Mouse (Mus musculus) cerebellum, adult 18-20 months (tissue): ENCODE measurements around the gene Six2.

Experiments
- DNase-seq, 2 experiments: peaks; one replicate each; pipeline ENCODE4 v3.0.0; 2021

Six2 gene

GRCm38 (mm10) chr17:85688236-85688910 lies at the start of gene Six2:
Gene Six2, minus strand, starts transcription at chr17:85688274.
- no peak for DNase-seq

- no peak for DNase-seq
Measured at GRCm38 (mm10) chr17:85737090-85737780, 49.2 kb upstream of the Six2 start.

- no peak for DNase-seq
Measured at GRCm38 (mm10) chr17:85731329-85731728, 43.3 kb upstream of the Six2 start.

- DNase-seq, result no peak
Measured at GRCm38 (mm10) chr17:85730231-85731015, 42.3 kb upstream of the Six2 start.

- DNase-seq, result no peak
Measured at GRCm38 (mm10) chr17:85728071-85728718, 40.1 kb upstream of the Six2 start.

- DNase-seq, result no peak
Measured at GRCm38 (mm10) chr17:85725988-85726387, 37.9 kb upstream of the Six2 start.

- no peak for DNase-seq
Measured at GRCm38 (mm10) chr17:85723166-85723565, 35.1 kb upstream of the Six2 start.

- no peak for DNase-seq
Measured at GRCm38 (mm10) chr17:85717266-85717665, 29.2 kb upstream of the Six2 start.

- DNase-seq, result no peak
Measured at GRCm38 (mm10) chr17:85715784-85716183, 27.7 kb upstream of the Six2 start.

- DNase-seq, result no peak
Measured at GRCm38 (mm10) chr17:85714370-85714769, 26.3 kb upstream of the Six2 start.

- DNase-seq, result no peak
Measured at GRCm38 (mm10) chr17:85712874-85713273, 24.8 kb upstream of the Six2 start.

- DNase-seq, result no peak
Measured at GRCm38 (mm10) chr17:85704369-85705260, 16.5 kb upstream of the Six2 start.

- no peak for DNase-seq
Measured at GRCm38 (mm10) chr17:85700028-85700427, 12.0 kb upstream of the Six2 start.

- DNase-seq, result no peak
Measured at GRCm38 (mm10) chr17:85698643-85699042, 10.6 kb upstream of the Six2 start.

GRCm38 (mm10) chr17:85697976-85698375 lies 9.9 kb upstream of the Six2 start:
- DNase-seq, result no peak

- no peak for DNase-seq
Measured at GRCm38 (mm10) chr17:85694499-85694898, 6.4 kb upstream of the Six2 start.

- DNase-seq, result no peak
Measured at GRCm38 (mm10) chr17:85693101-85693500, 5.0 kb upstream of the Six2 start.

GRCm38 (mm10) chr17:85692594-85692993 lies 4.5 kb upstream of the Six2 start:
- no peak for DNase-seq

GRCm38 (mm10) chr17:85691701-85692536 lies 3.8 kb upstream of the Six2 start:
- no peak for DNase-seq

GRCm38 (mm10) chr17:85690969-85691335 lies 2.9 kb upstream of the Six2 start:
- DNase-seq, result no peak

GRCm38 (mm10) chr17:85690323-85690968 lies 2.4 kb upstream of the Six2 start:
- DNase-seq, result no peak
